Mouse (Mus musculus) bone marrow, adult 2 months (tissue): ENCODE data around the gene Mecom. TPM values are rescaled to one million over a fixed set of nuclear protein-coding genes. Genes with fewer than 3 reads are reported as not detected.

Experiments used
- H3K27ac ChIP-seq: fragments of 200-500 bp; 2 replicates; pipeline ENCODE4 v1.5.1; 2012; ENCODE audit warnings: low read depth, mild to moderate bottlenecking, control low read depth, inconsistent platforms, low read length; ENCODE audit not compliant: control insufficient read depth, poor library complexity, insufficient read depth
- H3K4me1 ChIP-seq: fragments of 200-500 bp; 2 replicates; pipeline ENCODE4 v1.6.1; 2011; ENCODE audit warnings: low read length; ENCODE audit not compliant: control insufficient read depth, insufficient read depth
- H3K4me3 ChIP-seq: fragments of 200-500 bp; replicated peaks from 2 replicates; pipeline ENCODE3; 2011; ENCODE audit warnings: mild to moderate bottlenecking, low read depth, low read length, control low read depth; ENCODE audit not compliant: control insufficient read depth
- CTCF ChIP-seq: fragments of 200-500 bp; IDR thresholded peaks from 2 replicates; pipeline ENCODE4 v1.5.1; 2011; ENCODE audit warnings: low read length, control low read depth; ENCODE audit not compliant: control insufficient read depth, insufficient read depth
- POLR2A ChIP-seq: fragments of 200-500 bp; IDR thresholded peaks from 2 replicates; pipeline ENCODE4 v1.6.1; 2011; ENCODE audit warnings: low read depth, mild to moderate bottlenecking, control low read depth, low read length, borderline replicate concordance; ENCODE audit not compliant: control insufficient read depth
- WGBS: fragments of 180-500 bp; shearing (Covaris S2); methylation state at CpG from one replicate; pipeline ENCODE4 v1.1.7; 2018; 5-methylcytosine and 5-hydroxymethylcytosine counted together
- polyA plus RNA-seq: library from polyadenylated mRNA; stranded (reverse); fragments of >200 nt; gene quantifications from 2 replicates; pipeline ENCODE4 v1.2.4, GENCODE M21; 2011; ENCODE audit warnings: low replicate concordance; ENCODE audit not compliant: missing spikeins, insufficient read depth, insufficient read length

The Mecom gene
- polyA plus RNA-seq, 1 experiment = 0.70 TPM

- H3K4me3 ChIP-seq = no peak overlapping the region
Measured at GRCm38 (mm10) chr3:29959051-29959450, 588.8 kb downstream of the Mecom start.

GRCm38 (mm10) chr3:29957365-29958236 lies 590.2 kb downstream of the Mecom start:
- TF ChIP-seq CTCF = no peak
- TF ChIP-seq POLR2A = no peak

More at GRCm38 (mm10) chr3:29959051-29959450, 588.8 kb downstream of the Mecom start:
- TF ChIP-seq POLR2A (no peak), CTCF (no peak)
- Histone ChIP-seq H3K4me1 (no peaks in the 10 kb centered on the region), H3K27ac (no peak overlapping the region)
- WGBS = 58% methylated on average over 3 of the region's 3 CpGs

DNA sequence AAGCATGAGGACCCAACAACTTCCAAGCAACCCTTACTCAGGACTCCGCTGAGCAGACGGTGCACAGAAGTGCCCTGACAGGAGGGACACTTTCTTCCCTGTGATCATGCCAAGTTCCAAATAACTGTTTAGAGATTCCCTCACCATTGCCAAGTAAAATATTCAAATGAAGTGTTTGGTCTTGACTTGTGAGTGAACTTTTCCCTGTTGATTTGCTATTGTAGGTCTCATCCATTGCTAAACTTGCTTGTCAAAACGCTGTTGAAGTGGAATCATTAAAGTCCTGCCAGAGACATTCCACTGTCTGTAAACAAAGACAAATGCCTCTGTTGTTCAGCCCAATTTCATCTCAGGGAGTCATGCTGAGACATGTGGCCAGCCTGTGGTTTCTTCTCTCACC lies 594.5 kb downstream of the Mecom start:
- WGBS = 87% methylated on average over 3 of the region's 3 CpGs

More at GRCm38 (mm10) chr3:29957365-29958236, 590.2 kb downstream of the Mecom start:
- no peak overlapping the region for H3K4me3 ChIP-seq
- 82% methylated on average over 10 of the region's 10 CpGs for WGBS
- no peaks in the 10 kb centered on the region for H3K4me1 ChIP-seq
- no peak overlapping the region for H3K27ac ChIP-seq

GRCm38 (mm10) chr3:29950853-29951252 lies 597.0 kb downstream of the Mecom start:
- no peak overlapping the region for H3K4me3 ChIP-seq
- H3K27ac ChIP-seq = no peak overlapping the region
- TF ChIP-seq CTCF = no peak
- TF ChIP-seq POLR2A = no peak
- no peaks in the 10 kb centered on the region; the same call in 1 of the 2 replicates for H3K4me1 ChIP-seq
- WGBS = 85% methylated on average over 5 of the region's 5 CpGs

More for the DNA sequence above, 594.5 kb downstream of the Mecom start:
- no peak for TF ChIP-seq POLR2A
- TF ChIP-seq CTCF = no peak
- Histone ChIP-seq H3K4me1 (no peaks in the 10 kb centered on the region; the same call in 1 of the 2 replicates), H3K27ac (no peak overlapping the region), H3K4me3 (no peak overlapping the region)

DNA sequence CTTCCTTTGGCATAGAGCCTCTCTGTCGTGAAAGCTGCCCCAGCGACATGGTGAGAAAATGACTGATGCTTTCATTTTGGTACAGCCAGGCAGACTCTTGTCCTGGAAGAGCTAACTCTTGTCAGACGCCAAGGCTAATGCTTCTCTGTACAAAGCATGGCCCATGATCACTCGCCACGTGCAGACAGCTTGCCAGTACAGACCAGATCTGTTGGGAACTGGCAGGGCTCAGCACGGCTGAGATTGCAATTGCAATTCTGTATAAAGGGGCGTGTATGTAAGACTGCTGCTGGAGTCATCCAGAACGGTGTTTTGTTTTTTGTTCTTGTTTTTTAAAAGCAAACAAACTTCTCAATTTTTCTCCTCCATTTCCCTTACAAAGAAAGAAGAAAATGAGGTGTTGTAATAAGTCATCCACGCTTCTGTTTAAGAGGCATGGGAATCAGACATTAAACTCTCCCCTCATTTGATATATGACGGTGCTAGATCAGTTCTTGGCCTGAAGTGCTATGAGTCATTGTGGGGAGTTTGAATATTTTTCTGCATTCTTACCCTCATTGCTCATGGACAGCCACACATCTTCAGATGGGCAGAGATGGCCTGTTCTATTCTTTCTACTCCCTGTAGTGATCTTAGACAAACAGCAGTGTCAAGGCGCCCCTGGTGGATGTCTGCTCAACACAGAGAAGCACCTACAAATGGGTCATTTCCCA lies 644.1 kb downstream of the Mecom start:
- TF ChIP-seq POLR2A (no peak), CTCF (no peak)
- 76% methylated on average over 11 of the region's 11 CpGs for WGBS
- Histone ChIP-seq H3K4me1 (no peaks in the 10 kb centered on the region), H3K27ac (no peak overlapping the region), H3K4me3 (no peak overlapping the region)

Other genes with a start within 250 kb of the Mecom start
- gene Actrt3, start 51.9 kb upstream of the Mecom start, polyA plus RNA-seq = not detected in 2 replicates
- 5.0 and 9.7 TPM in 2 replicates for gene Mynn, start 54.1 kb upstream of the Mecom start, polyA plus RNA-seq
- not detected in 2 replicates for gene Lrriq4, start 96.5 kb upstream of the Mecom start, polyA plus RNA-seq
- 2.1 TPM in 1 of 2 replicates, not detected in the other for gene Lrrc34, start 99.9 kb upstream of the Mecom start, polyA plus RNA-seq
- 2.2 TPM in 1 of 2 replicates, not detected in the other for gene Lrrc31, start 151.8 kb upstream of the Mecom start, polyA plus RNA-seq
- gene Samd7, start 198.3 kb upstream of the Mecom start, polyA plus RNA-seq = not detected in 2 replicates
- 60.8 and 65.8 TPM in 2 replicates for gene Sec62, start 244.9 kb upstream of the Mecom start, polyA plus RNA-seq